Mouse (Mus musculus): Measurements from ENCODE around the gene Tacc2.

- TF ChIP-seq CTCF (IDR thresholded peaks at IDR 0.05; ENCODE audit: extremely low read depth, insufficient read depth, low read length) (no peak), POLR2A (IDR thresholded peaks at IDR 0.05; ENCODE audit: extremely low read depth, insufficient read depth, low read length) (no peak)
These were observed 54.5 kb downstream of the Tacc2 start for GRCm38 (mm10) chr7:130631553-130632378.

Measured in cortical plate, adult 2 months (tissue).